Mouse (Mus musculus) CH12.LX (cell line): ENCODE data around the gene Gm20388. TPM values are rescaled to one million over a fixed set of nuclear protein-coding genes. Genes with fewer than 3 reads are reported as not detected.

Source experiments
- DNase-seq: peaks from one replicate; pipeline ENCODE4 v3.0.0-alpha.2; 2013; ENCODE audit errors: extremely low read depth
- H3K27ac ChIP-seq: 2 replicates; pipeline ENCODE4 v1.5.1; 2012; ENCODE audit warnings: low read depth, mild to moderate bottlenecking, control low read depth, moderate library complexity; ENCODE audit not compliant: insufficient read depth
- H3K27me3 ChIP-seq: replicated peaks from 2 replicates; pipeline ENCODE3; 2012; ENCODE audit warnings: inconsistent platforms
- H3K36me3 ChIP-seq, 2 experiments: replicated peaks in 1 of 2; 2 replicates each; pipeline versions ENCODE3 to v1.6.1; 2012; ENCODE audit warnings: inconsistent platforms in 1 of 2, low read length in 1 of 2, mild to moderate bottlenecking in 1 of 2, mixed read lengths in 1 of 2, moderate library complexity in 1 of 2; ENCODE audit not compliant: control insufficient read depth in 1 of 2, insufficient read depth in 1 of 2
- H3K4me1 ChIP-seq, 2 experiments: 2 replicates each; pipeline ENCODE4 v1.6.1; 2012; ENCODE audit warnings: inconsistent platforms in 1 of 2, moderate library complexity in 1 of 2; ENCODE audit not compliant: insufficient read depth in 2 of 2, control insufficient read depth in 1 of 2
- H3K4me2 ChIP-seq: 2 replicates; pipeline ENCODE4 v1.6.1; 2012; ENCODE audit warnings: low read depth, mild to moderate bottlenecking, control low read depth; ENCODE audit not compliant: poor library complexity, insufficient read depth, severe bottlenecking
- H3K4me3 ChIP-seq, 3 experiments: fragments of 150-350 bp in 1 of 3; sonication (generic) in 1 of 3; replicated peaks in 1 of 3; 2 replicates each; pipeline versions ENCODE3 to v1.5.1; 2011 to 2012; ENCODE audit warnings: low read depth in 2 of 3, low read length in 2 of 3, mild to moderate bottlenecking in 2 of 3, moderate library complexity in 2 of 3, control low read depth in 1 of 3, improper control_type of control experiment in 1 of 3, inconsistent platforms in 1 of 3, mixed read lengths in 1 of 3; ENCODE audit not compliant: poor library complexity in 1 of 3
- H3K79me2 ChIP-seq: replicated peaks from 2 replicates; pipeline ENCODE4 v1.6.1; 2012; ENCODE audit warnings: mild to moderate bottlenecking, moderate library complexity; ENCODE audit not compliant: control insufficient read depth, poor library complexity, insufficient read depth, severe bottlenecking; ENCODE audit errors: extremely low read depth
- H3K9ac ChIP-seq: 2 replicates; pipeline ENCODE4 v1.6.1; 2012; ENCODE audit warnings: low read depth, mild to moderate bottlenecking, control low read depth, moderate library complexity; ENCODE audit not compliant: insufficient read depth
- H3K9me3 ChIP-seq: replicated peaks from 2 replicates; pipeline ENCODE3; 2012; ENCODE audit warnings: low read length, inconsistent platforms, mixed read lengths
- BHLHE40 ChIP-seq: IDR thresholded peaks from 2 replicates; pipeline ENCODE4 v1.6.1; 2011; ENCODE audit warnings: mild to moderate bottlenecking, low read depth, low read length, improper control_type of control experiment
- CHD1 ChIP-seq: IDR thresholded peaks from 2 replicates; pipeline ENCODE4 v1.6.1; 2012; ENCODE audit warnings: low read depth, low read length, improper control_type of control experiment, inconsistent platforms
- JUN ChIP-seq: IDR thresholded peaks from 2 replicates; pipeline ENCODE4 v1.6.1; 2011; ENCODE audit warnings: low read depth, mild to moderate bottlenecking, low read length, improper control_type of control experiment, moderate library complexity; ENCODE audit not compliant: insufficient read depth
- KAT2A ChIP-seq: IDR thresholded peaks from 2 replicates; pipeline ENCODE4 v1.6.1; 2012; ENCODE audit warnings: low read length, improper control_type of control experiment, inconsistent platforms; ENCODE audit not compliant: insufficient replicate concordance
- MAX ChIP-seq: IDR thresholded peaks from 2 replicates; pipeline ENCODE4 v1.6.1; 2011; ENCODE audit warnings: low read length, improper control_type of control experiment
- MXI1 ChIP-seq: IDR thresholded peaks from 2 replicates; pipeline ENCODE4 v1.6.1; 2011; ENCODE audit warnings: mild to moderate bottlenecking, low read depth, low read length, improper control_type of control experiment
- MYC ChIP-seq: IDR thresholded peaks from 2 replicates; pipeline ENCODE4 v1.6.1; 2011; ENCODE audit warnings: low read depth, mild to moderate bottlenecking, improper control_type of control experiment, low read length
- NRF1 ChIP-seq: IDR thresholded peaks from 2 replicates; pipeline ENCODE4 v1.6.1; 2014; ENCODE audit warnings: low read depth, mild to moderate bottlenecking, inconsistent platforms, low read length, improper control_type of control experiment, moderate library complexity
- PAX5 ChIP-seq: IDR thresholded peaks from 2 replicates; pipeline ENCODE4 v1.6.1; 2012; ENCODE audit warnings: low read length, inconsistent platforms, mixed read lengths
- POLR2A ChIP-seq: IDR thresholded peaks from 2 replicates; pipeline ENCODE4 v1.6.1; 2011; ENCODE audit warnings: low read depth, mild to moderate bottlenecking, improper control_type of control experiment, low read length
- RAD21 ChIP-seq: IDR thresholded peaks from 2 replicates; pipeline ENCODE4 v1.6.1; 2011; ENCODE audit warnings: low read depth, mild to moderate bottlenecking, low read length, improper control_type of control experiment, moderate library complexity
- RCOR1 ChIP-seq: conservative IDR thresholded peaks from 2 replicates; pipeline ENCODE4 v1.6.1; 2012; ENCODE audit warnings: low read depth, mild to moderate bottlenecking, inconsistent platforms, low read length, improper control_type of control experiment
- SMC3 ChIP-seq: IDR thresholded peaks from 2 replicates; pipeline ENCODE4 v1.6.1; 2011; ENCODE audit warnings: low read depth, low read length, improper control_type of control experiment
- TBP ChIP-seq: conservative IDR thresholded peaks from 2 replicates; pipeline ENCODE4 v1.6.1; 2011; ENCODE audit warnings: low read depth, low read length, improper control_type of control experiment
- UBTF ChIP-seq: IDR thresholded peaks from 2 replicates; pipeline ENCODE4 v1.6.1; 2012; ENCODE audit warnings: low read depth, mild to moderate bottlenecking, inconsistent platforms, low read length, improper control_type of control experiment, moderate library complexity
- USF1 ChIP-seq: IDR thresholded peaks from 2 replicates; pipeline ENCODE4 v1.6.1; 2014; ENCODE audit warnings: low read depth, mild to moderate bottlenecking, inconsistent platforms, low read length, improper control_type of control experiment
- USF2 ChIP-seq: conservative IDR thresholded peaks from 2 replicates; pipeline ENCODE4 v1.6.1; 2011; ENCODE audit warnings: low read depth, low read length, improper control_type of control experiment
- ZC3H11A ChIP-seq: IDR thresholded peaks from 2 replicates; pipeline ENCODE4 v1.6.1; 2012; ENCODE audit warnings: low read depth, mild to moderate bottlenecking, inconsistent platforms, low read length, improper control_type of control experiment
- ZKSCAN1 ChIP-seq: IDR thresholded peaks from 2 replicates; pipeline ENCODE4 v1.6.1; 2012; ENCODE audit warnings: low read depth, inconsistent platforms, low read length, improper control_type of control experiment, borderline replicate concordance
- ZMIZ1 ChIP-seq: IDR thresholded peaks from 2 replicates; pipeline ENCODE4 v1.6.1; 2012; ENCODE audit warnings: low read depth, mild to moderate bottlenecking, inconsistent platforms, low read length, improper control_type of control experiment
- dilution Hi-C: fragments of 300-500 bp; cut with MboI; formaldehyde crosslinking; loops from 2 replicates; pipeline ENCODE4 v1.14.3; 2020; ENCODE audit warnings: low sequenced_read_pairs; ENCODE audit not compliant: extremely low pct_unique_long_range_greater_than_20kb, extremely low pct_ligation_motif_present
- in situ Hi-C: fragments of 300-500 bp; cut with MboI; formaldehyde crosslinking; loops from 3 replicates; pipeline ENCODE4 v1.14.3; 2019; ENCODE audit warnings: low sequenced_read_pairs, low pct_ligation_motif_present, low pct_unique_long_range_greater_than_20kb, mixed read lengths
- polyA plus RNA-seq: library from polyadenylated mRNA; unstranded; fragments of >175 nt; gene quantifications from 2 replicates; pipeline ENCODE4 v1.2.1, GENCODE M21; 2012; ENCODE audit warnings: low read depth; ENCODE audit not compliant: insufficient read length
- total RNA-seq, 2 experiments: library from RNA; depleted of rRNA; stranded (reverse); fragments of 300-350 nt in 1 of 2; fragments of >200 nt in 1 of 2; gene quantifications; 2 replicates each; pipeline ENCODE4 v1.2.3; 2012 to 2014

The Gm20388 gene
- total and polyA plus RNA-seq, 3 experiments = 14.8 to 26.3 (median 22.2) TPM

DNA sequence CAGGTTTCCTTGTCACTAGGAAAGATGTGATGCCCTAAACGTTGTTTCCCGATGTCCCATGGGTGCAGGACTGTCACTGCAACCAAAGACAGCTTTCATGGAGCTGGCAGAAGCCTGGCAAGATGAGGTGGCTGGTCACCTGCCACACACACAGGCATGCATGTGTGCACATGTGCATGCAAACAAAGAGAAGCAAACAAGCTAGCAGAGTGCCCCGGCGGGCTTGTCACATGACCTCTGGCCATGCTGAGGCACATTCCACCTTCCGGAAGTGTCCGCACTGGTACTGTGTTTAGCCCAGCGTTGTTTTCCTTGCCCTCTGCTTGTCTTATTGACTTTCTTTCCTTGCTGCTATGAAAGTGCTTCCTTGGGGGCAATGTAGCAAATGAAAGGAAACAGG lies 4417.6 kb downstream of the Gm20388 start:
- Histone ChIP-seq H3K79me2 (no peaks in the 10 kb centered on the region), H3K27me3 (no peaks in the 10 kb centered on the region), H3K4me2 (no peak overlapping the region), H3K27ac (no peak overlapping the region), H3K4me3 (no peak overlapping the region), H3K9me3 (no peaks in the 10 kb centered on the region), H3K9ac (no peak overlapping the region), H3K4me1 (no peaks in the 10 kb centered on the region), H3K36me3 (peaks cover 68 to 94% of the 10 kb centered on the region in 2 experiments)
- DNase-seq = no peak
- dilution Hi-C loops (no loop called here), in situ Hi-C loops (no loop called here)
- TF ChIP-seq MAX = no peak
- no peak for TF ChIP-seq ZKSCAN1
- TF ChIP-seq CHD1 = no peak
- no peak for TF ChIP-seq BHLHE40
- TF ChIP-seq ZMIZ1 = no peak
- no peak for TF ChIP-seq JUN
- TF ChIP-seq RAD21 = no peak
- no peak for TF ChIP-seq MXI1
- TF ChIP-seq USF1 = no peak
- TF ChIP-seq USF2 = no peak
- no peak for TF ChIP-seq POLR2A
- no peak for TF ChIP-seq RCOR1
- no peak for TF ChIP-seq UBTF
- TF ChIP-seq SMC3 = no peak
- TF ChIP-seq MYC = no peak
- TF ChIP-seq NRF1 = no peak
- no peak for TF ChIP-seq PAX5

DNA sequence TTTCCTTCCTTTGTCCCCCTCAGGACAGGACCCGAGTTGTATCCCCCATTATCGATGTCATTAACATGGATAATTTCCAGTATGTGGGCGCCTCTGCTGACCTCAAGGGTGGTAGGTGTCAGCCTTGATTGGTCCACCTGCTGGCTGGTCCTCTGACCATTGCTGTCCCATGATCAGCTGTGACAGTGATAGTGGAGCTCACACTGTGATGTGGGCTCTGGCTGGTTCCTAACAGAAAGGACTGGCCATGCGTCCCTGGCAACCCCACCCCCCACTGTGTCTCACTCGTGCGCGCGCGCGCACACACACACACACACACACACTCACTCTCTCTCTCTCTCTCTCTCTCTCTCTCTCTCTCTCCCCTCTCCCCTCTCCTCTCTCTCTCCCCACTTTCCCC lies 4419.0 kb downstream of the Gm20388 start:
- no peak overlapping the region for H3K4me3 ChIP-seq
- H3K9ac ChIP-seq = no peak overlapping the region
- no peaks in the 10 kb centered on the region for H3K9me3 ChIP-seq
- dilution Hi-C loops = no loop called here
- no peak overlapping the region for H3K4me2 ChIP-seq
- H3K79me2 ChIP-seq = no peaks in the 10 kb centered on the region
- TF ChIP-seq UBTF (no peak), ZC3H11A (no peak), KAT2A (no peak), ZKSCAN1 (no peak), TBP (no peak)
- H3K27me3 ChIP-seq = no peaks in the 10 kb centered on the region
- no peak overlapping the region for H3K27ac ChIP-seq
- in situ Hi-C loops = no loop called here
- no peak for DNase-seq
- peaks cover 61 to 94% of the 10 kb centered on the region in 2 experiments for H3K36me3 ChIP-seq
- H3K4me1 ChIP-seq = no peaks in the 10 kb centered on the region
